Mouse (Mus musculus) hindbrain, embryonic 12.5 days (tissue): ENCODE measurements around the gene Cfap206. TPM values are rescaled to one million over a fixed set of nuclear protein-coding genes. Genes with fewer than 3 reads are reported as not detected.

Experiments used
- ATAC-seq: fragments of 200-750 bp; cut with Nextera tagmentation; 2 replicates; pipeline ENCODE4 v1.8.0; 2017; ENCODE audit warnings: moderate TSS enrichment; ENCODE audit not compliant: low FRiP score
- H3K27ac ChIP-seq: fragments of 300-500 bp; sonication (generic); 2 replicates; pipeline ENCODE4 v1.5.1; 2016; ENCODE audit warnings: mild to moderate bottlenecking
- H3K27me3 ChIP-seq: fragments of 300-500 bp; sonication (generic); 2 replicates; pipeline ENCODE4 v1.6.1; 2016; ENCODE audit warnings: mild to moderate bottlenecking
- H3K36me3 ChIP-seq: fragments of 300-500 bp; sonication (generic); 2 replicates; pipeline ENCODE4 v1.6.1; 2016; ENCODE audit warnings: mild to moderate bottlenecking
- H3K4me1 ChIP-seq: fragments of 300-500 bp; sonication (generic); 2 replicates; pipeline ENCODE4 v1.6.1; 2016
- H3K4me2 ChIP-seq: fragments of 300-500 bp; sonication (generic); replicated peaks from 2 replicates; pipeline ENCODE4 v1.6.1; 2016; ENCODE audit warnings: mild to moderate bottlenecking
- H3K4me3 ChIP-seq: fragments of 300-500 bp; sonication (generic); 2 replicates; pipeline ENCODE4 v1.5.1; 2016; ENCODE audit warnings: mild to moderate bottlenecking
- H3K9ac ChIP-seq: fragments of 300-500 bp; sonication (generic); 2 replicates; pipeline ENCODE4 v1.6.1; 2016; ENCODE audit warnings: mild to moderate bottlenecking, moderate library complexity
- H3K9me3 ChIP-seq: fragments of 300-500 bp; sonication (generic); replicated peaks from 2 replicates; pipeline ENCODE4 v1.6.1; 2016; ENCODE audit warnings: mild to moderate bottlenecking
- WGBS: fragments of 180-500 bp; shearing (Covaris S2); methylation state at CpG from one replicate; pipeline ENCODE4 v1.1.7; 2016; 5-methylcytosine and 5-hydroxymethylcytosine counted together
- polyA plus RNA-seq: library from polyadenylated mRNA; unstranded; fragments of >200 nt; fragmentation: Nextera tagmentation; extraction: Ambion mirVana; gene quantifications from 2 replicates; pipeline ENCODE4 v1.2.1, GENCODE M21; 2016

The Cfap206 gene
- polyA plus RNA-seq, 1 experiment from 2014 or later, result 5.2 TPM

GRCm38 (mm10) chr4:34661514-34661913, 68.5 kb downstream of the Cfap206 start:
- no peaks in the 10 kb centered on the region for H3K9me3 ChIP-seq
- no peaks in the 10 kb centered on the region for H3K4me1 ChIP-seq
- no peak overlapping the region for H3K9ac ChIP-seq
- H3K4me3 ChIP-seq, result no peak overlapping the region
- no peak overlapping the region for H3K27ac ChIP-seq
- WGBS, result 98% methylated on average over 2 of the region's 2 CpGs
- no peak overlapping the region for H3K4me2 ChIP-seq
- peaks cover 79% of the 10 kb centered on the region for H3K36me3 ChIP-seq
- ATAC-seq, result no peak
- H3K27me3 ChIP-seq, result no peaks in the 10 kb centered on the region

DNA sequence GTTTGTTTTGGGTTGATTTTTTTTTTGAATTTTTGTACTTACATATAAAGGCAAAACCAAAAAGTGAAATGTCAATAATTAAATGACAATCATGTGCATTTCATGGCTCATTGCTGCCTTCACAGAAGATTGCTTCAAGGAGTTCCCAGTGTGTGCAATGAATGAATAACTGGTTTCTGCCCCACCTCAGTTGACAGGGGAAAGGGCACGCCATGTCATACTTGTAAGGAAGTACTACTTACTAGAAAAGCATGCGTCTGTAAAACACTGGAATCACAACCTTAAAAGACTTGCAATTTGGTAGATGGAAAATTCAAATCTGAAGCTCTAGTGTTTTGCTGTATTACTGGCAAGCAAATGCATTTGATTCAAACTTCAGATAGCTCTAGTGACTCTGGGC, 71.0 kb downstream of the Cfap206 start:
- Histone ChIP-seq H3K9me3 (no peaks in the 10 kb centered on the region), H3K36me3 (peaks cover 76% of the 10 kb centered on the region), H3K4me2 (no peak overlapping the region), H3K4me3 (no peak overlapping the region), H3K9ac (no peak overlapping the region), H3K27me3 (no peaks in the 10 kb centered on the region), H3K4me1 (no peaks in the 10 kb centered on the region), H3K27ac (no peak overlapping the region)
- ATAC-seq, result no peak
- WGBS, result 92% methylated on average over 2 of the region's 2 CpGs

GRCm38 (mm10) chr4:34656101-34656500, 73.9 kb downstream of the Cfap206 start:
- Histone ChIP-seq H3K4me2 (no peak overlapping the region), H3K9ac (no peak overlapping the region), H3K27me3 (no peaks in the 10 kb centered on the region), H3K4me3 (no peak overlapping the region), H3K27ac (no peak overlapping the region), H3K4me1 (no peaks in the 10 kb centered on the region), H3K9me3 (no peaks in the 10 kb centered on the region), H3K36me3 (peaks cover 66% of the 10 kb centered on the region)
- ATAC-seq, result no peak
- WGBS, result 88% methylated on average over 10 of the region's 10 CpGs

DNA sequence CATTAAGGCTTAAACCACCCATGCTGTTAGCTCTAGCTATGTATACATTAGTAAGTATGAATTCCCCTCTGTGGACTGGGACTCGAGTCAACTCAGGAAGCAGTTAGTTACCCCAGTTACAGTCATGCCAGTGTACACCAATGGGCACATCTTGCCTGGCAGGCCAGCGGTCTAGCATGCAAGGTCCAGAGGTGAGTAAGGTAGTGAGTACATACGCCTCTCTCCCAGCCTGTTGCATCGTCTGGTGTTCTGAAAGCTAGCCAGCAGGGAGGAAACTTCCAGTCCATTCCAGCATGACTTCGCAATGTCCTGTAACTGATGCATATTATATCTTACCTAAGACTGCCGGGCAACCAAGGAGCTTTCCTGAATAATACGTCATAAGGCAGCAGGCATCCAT, 76.8 kb downstream of the Cfap206 start:
- Histone ChIP-seq H3K27ac (no peak overlapping the region), H3K27me3 (no peaks in the 10 kb centered on the region), H3K4me2 (no peak overlapping the region), H3K36me3 (peaks cover 51% of the 10 kb centered on the region), H3K9me3 (no peaks in the 10 kb centered on the region), H3K4me1 (no peaks in the 10 kb centered on the region), H3K9ac (no peak overlapping the region), H3K4me3 (no peak overlapping the region)
- no peak for ATAC-seq
- 97% methylated on average over 7 of the region's 7 CpGs for WGBS

- Histone ChIP-seq H3K27ac (no peak overlapping the region), H3K4me2 (no peak overlapping the region), H3K4me3 (no peak overlapping the region), H3K9me3 (no peaks in the 10 kb centered on the region), H3K36me3 (peaks cover 40% of the 10 kb centered on the region), H3K27me3 (no peaks in the 10 kb centered on the region), H3K4me1 (no peaks in the 10 kb centered on the region), H3K9ac (no peak overlapping the region)
- no peak for ATAC-seq
Observed at GRCm38 (mm10) chr4:34644779-34645178, 85.2 kb downstream of the Cfap206 start.

DNA sequence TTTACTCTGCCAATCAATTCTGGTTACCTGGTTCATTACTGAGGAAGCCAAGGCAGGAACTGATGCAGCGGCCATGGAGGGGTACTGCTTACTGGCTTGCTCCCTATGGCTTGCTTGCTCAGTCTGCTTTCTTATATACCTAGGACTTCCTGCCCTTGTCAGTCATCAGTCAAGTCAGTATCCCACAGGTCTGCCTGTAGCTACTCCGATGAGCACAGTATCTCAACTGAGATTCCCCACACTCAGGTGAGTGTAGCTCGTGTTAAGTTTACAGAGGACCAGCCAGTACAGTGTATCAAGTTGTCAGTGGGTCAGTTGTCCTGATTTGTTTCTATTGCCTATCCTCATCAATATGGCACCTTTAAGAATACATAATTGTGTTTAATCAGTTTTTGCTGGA, 89.3 kb downstream of the Cfap206 start:
- H3K27ac ChIP-seq, result no peak overlapping the region
- H3K4me2 ChIP-seq, result no peak overlapping the region
- H3K9ac ChIP-seq, result no peak overlapping the region
- ATAC-seq, result no peak
- H3K9me3 ChIP-seq, result no peaks in the 10 kb centered on the region
- H3K4me3 ChIP-seq, result no peak overlapping the region
- peaks cover 22% of the 10 kb centered on the region for H3K36me3 ChIP-seq
- WGBS, result 93% methylated on average over 3 of the region's 3 CpGs
- H3K27me3 ChIP-seq, result no peaks in the 10 kb centered on the region
- no peaks in the 10 kb centered on the region for H3K4me1 ChIP-seq

- no peak for ATAC-seq
- Histone ChIP-seq H3K9ac (no peak overlapping the region), H3K4me2 (no peak overlapping the region), H3K27me3 (no peaks in the 10 kb centered on the region), H3K4me3 (no peak overlapping the region), H3K27ac (no peak overlapping the region), H3K36me3 (peaks cover 20% of the 10 kb centered on the region), H3K4me1 (no peaks in the 10 kb centered on the region), H3K9me3 (no peaks in the 10 kb centered on the region)
- WGBS, result 76% methylated on average over 5 of the region's 5 CpGs
Observed at GRCm38 (mm10) chr4:34639745-34640364, 90.2 kb downstream of the Cfap206 start.

Other genes with a start within 250 kb of the Cfap206 start
- gene Akirin2, start 179.3 kb downstream of the Cfap206 start, polyA plus RNA-seq, result 139 and 147 TPM in 2 replicates
- 104 and 113 TPM in 2 replicates for gene Orc3, start 115.3 kb downstream of the Cfap206 start, polyA plus RNA-seq
- gene Rars2, start 115.2 kb downstream of the Cfap206 start, polyA plus RNA-seq, result 72.2 and 72.7 TPM in 2 replicates
- 53.9 and 54.1 TPM in 2 replicates for gene Slc35a1, start 42.8 kb downstream of the Cfap206 start, polyA plus RNA-seq
- gene Gm136, start 26.1 kb upstream of the Cfap206 start, polyA plus RNA-seq, result not detected in 2 replicates
- 43.2 and 48.0 TPM in 2 replicates for gene Smim8, start 48.2 kb upstream of the Cfap206 start, polyA plus RNA-seq
- 39.2 and 43.0 TPM in 2 replicates for gene Zfp292, start 152.8 kb upstream of the Cfap206 start, polyA plus RNA-seq
- gene Cga, start 163.6 kb upstream of the Cfap206 start, polyA plus RNA-seq, result 0.56 and 1.1 TPM in 2 replicates